Mouse (Mus musculus) myocyte (in vitro differentiated cells): Measurements from ENCODE around the gene Gm28557. TPM values are rescaled to one million over a fixed set of nuclear protein-coding genes. Genes with fewer than 3 reads are reported as not detected.

Experiments
- H3K27me3 ChIP-seq: one replicate; pipeline ENCODE4 v1.6.1; 2011; ENCODE audit not compliant: control insufficient read depth, insufficient read depth, insufficient read length
- H3K36me3 ChIP-seq: one replicate; pipeline ENCODE4 v1.6.1; 2011; ENCODE audit not compliant: control insufficient read depth, insufficient read depth
- H3K4me2 ChIP-seq: one replicate; pipeline ENCODE4 v1.6.1; 2011; ENCODE audit warnings: low read depth, control low read depth
- H3K4me3 ChIP-seq: one replicate; pipeline ENCODE4 v1.5.1; 2011; ENCODE audit warnings: mild to moderate bottlenecking, control low read depth, moderate library complexity
- H3K79me2 ChIP-seq: one replicate; pipeline ENCODE4 v1.6.1; 2011; ENCODE audit not compliant: control insufficient read depth, insufficient read depth
- H3ac ChIP-seq: one replicate; pipeline ENCODE4 v1.6.1; 2011; ENCODE audit not compliant: control insufficient read depth, insufficient read length
- CEBPB ChIP-seq: IDR thresholded peaks from 2 replicates; pipeline ENCODE4 v1.6.1; 2011; ENCODE audit warnings: mild to moderate bottlenecking, moderate library complexity; ENCODE audit not compliant: poor library complexity, insufficient read depth, severe bottlenecking
- E2F4 ChIP-seq: IDR thresholded peaks from one replicate; pipeline ENCODE4 v1.6.1; 2011; ENCODE audit warnings: mild to moderate bottlenecking, control low read depth, moderate library complexity; ENCODE audit not compliant: insufficient read depth
- MAX ChIP-seq: IDR thresholded peaks from one replicate; pipeline ENCODE4 v1.6.1; 2011; ENCODE audit warnings: low read depth, mild to moderate bottlenecking, control low read depth
- MYOD1 ChIP-seq, 3 experiments: IDR thresholded peaks; one replicate each; pipeline ENCODE4 v1.6.1; 2011; ENCODE audit warnings: control low read depth in 2 of 3, low read depth in 2 of 3, mild to moderate bottlenecking in 2 of 3, moderate library complexity in 1 of 3; ENCODE audit not compliant: insufficient read length in 2 of 3, control insufficient read depth in 1 of 3
- MYOG ChIP-seq, 3 experiments: IDR thresholded peaks; one replicate each; pipeline ENCODE4 v1.6.1; 2011; ENCODE audit warnings: control low read depth in 2 of 3, low read depth in 2 of 3, mild to moderate bottlenecking in 2 of 3; ENCODE audit not compliant: insufficient read length in 2 of 3, control insufficient read depth in 1 of 3, insufficient read depth in 1 of 3
- POLR2A ChIP-seq: IDR thresholded peaks from one replicate; pipeline ENCODE4 v1.6.1; 2011; ENCODE audit warnings: low read depth, mild to moderate bottlenecking, control low read depth, moderate library complexity; ENCODE audit not compliant: insufficient read length
- POLR2AphosphoS2 ChIP-seq: IDR thresholded peaks from one replicate; pipeline ENCODE4 v1.6.1; 2011; ENCODE audit warnings: low read depth, control low read depth; ENCODE audit not compliant: insufficient read length
- REST ChIP-seq: IDR thresholded peaks from one replicate; pipeline ENCODE4 v1.6.1; 2011; ENCODE audit warnings: mild to moderate bottlenecking, control low read depth, moderate library complexity; ENCODE audit not compliant: insufficient read depth, insufficient read length
- SRF ChIP-seq: IDR thresholded peaks from one replicate; pipeline ENCODE4 v1.6.1; 2011; ENCODE audit warnings: low read depth; ENCODE audit not compliant: control insufficient read depth, insufficient read length
- TCF12 ChIP-seq: IDR thresholded peaks from one replicate; pipeline ENCODE4 v1.6.1; 2011; ENCODE audit warnings: mild to moderate bottlenecking, control low read depth; ENCODE audit not compliant: poor library complexity, insufficient read depth, severe bottlenecking
- TCF3 ChIP-seq: IDR thresholded peaks from one replicate; pipeline ENCODE4 v1.6.1; 2011; ENCODE audit warnings: low read depth, control low read depth; ENCODE audit not compliant: insufficient read length
- USF1 ChIP-seq: IDR thresholded peaks from one replicate; pipeline ENCODE4 v1.6.1; 2011; ENCODE audit warnings: low read depth, mild to moderate bottlenecking, control low read depth, moderate library complexity
- polyA plus RNA-seq: library from polyadenylated mRNA; unstranded; fragments of >200 nt; fragmentation: generic; extraction: Trizol; gene quantifications from one replicate; pipeline ENCODE4 v1.2.1, GENCODE M21; 2012; ENCODE audit warnings: missing spikeins

Gene Gm28557
- polyA plus RNA-seq, 1 experiment: 0.94 TPM

GRCm38 (mm10) chr13:67113287-67113686 is 4.9 kb upstream of the Gm28557 start:
- Histone ChIP-seq H3K4me3 (no peak overlapping the region), H3K27me3 (no peaks in the 10 kb centered on the region), H3ac (no peak overlapping the region), H3K36me3 (no peaks in the 10 kb centered on the region), H3K4me2 (peak overlapping the region; percentile 26), H3K79me2 (no peaks in the 10 kb centered on the region)
- no peak for TF ChIP-seq TCF12

- Histone ChIP-seq H3K27me3 (no peaks in the 10 kb centered on the region), H3K4me3 (no peak overlapping the region), H3ac (no peak overlapping the region), H3K4me2 (no peak overlapping the region), H3K79me2 (no peaks in the 10 kb centered on the region), H3K36me3 (no peaks in the 10 kb centered on the region)
- no peak for TF ChIP-seq REST
- no peak for TF ChIP-seq TCF12
- no peak for TF ChIP-seq TCF3
- TF ChIP-seq E2F4: no peak
- no peak for TF ChIP-seq MAX
- TF ChIP-seq CEBPB: no peak
- TF ChIP-seq SRF: no peak
- no peak for TF ChIP-seq MYOD1 (IDR thresholded peaks at IDR 0.05; ENCODE audit: control insufficient read depth in 1 of 3, insufficient read length in 2 of 3, low read depth in 2 of 3)
- TF ChIP-seq USF1: no peak
- TF ChIP-seq POLR2A: no peak
- TF ChIP-seq POLR2AphosphoS2: no peak
- no peak for TF ChIP-seq MYOG (IDR thresholded peaks at IDR 0.05; ENCODE audit: control insufficient read depth in 1 of 3, insufficient read depth in 1 of 3, insufficient read length in 2 of 3, low read depth in 2 of 3)
These were observed 3.7 kb upstream of the Gm28557 start for GRCm38 (mm10) chr13:67112096-67112495.

GRCm38 (mm10) chr13:67108821-67109206 is 410 bp upstream of the Gm28557 start:
- no peaks in the 10 kb centered on the region for H3K27me3 ChIP-seq
- peak overlapping the region; percentile 42 for H3ac ChIP-seq
- H3K4me3 ChIP-seq: peak overlapping the region; percentile 48
- H3K79me2 ChIP-seq: no peaks in the 10 kb centered on the region
- no peaks in the 10 kb centered on the region for H3K36me3 ChIP-seq
- H3K4me2 ChIP-seq: peak overlapping the region; percentile 74
- TF ChIP-seq MYOD1 (IDR thresholded peaks at IDR 0.05; ENCODE audit: control insufficient read depth in 1 of 3, insufficient read length in 2 of 3, low read depth in 2 of 3): no peak
- TF ChIP-seq CEBPB: no peak
- no peak for TF ChIP-seq TCF3
- no peak for TF ChIP-seq POLR2AphosphoS2
- TF ChIP-seq TCF12: no peak
- TF ChIP-seq MYOG (IDR thresholded peaks at IDR 0.05; ENCODE audit: control insufficient read depth in 1 of 3, insufficient read depth in 1 of 3, insufficient read length in 2 of 3, low read depth in 2 of 3): no peak
- TF ChIP-seq SRF: no peak
- no peak for TF ChIP-seq MAX
- no peak for TF ChIP-seq E2F4
- TF ChIP-seq USF1: no peak
- TF ChIP-seq POLR2A: no peak
- TF ChIP-seq REST: no peak

GRCm38 (mm10) chr13:67107681-67108080 is 723 bp downstream of the Gm28557 start:
- no peak for TF ChIP-seq REST
- no peak for TF ChIP-seq CEBPB
- TF ChIP-seq E2F4: no peak
- no peak for TF ChIP-seq TCF3
- no peak for TF ChIP-seq POLR2AphosphoS2
- no peak for TF ChIP-seq SRF
- Histone ChIP-seq H3K4me2 (peak overlapping the region; percentile 78), H3K79me2 (no peaks in the 10 kb centered on the region), H3K27me3 (no peaks in the 10 kb centered on the region), H3K36me3 (no peaks in the 10 kb centered on the region), H3ac (peak overlapping the region; percentile 42), H3K4me3 (peak overlapping the region; percentile 48)

- no peak within 1 kb of the TSS for H3K4me3 ChIP-seq
- TF ChIP-seq REST (no peak), POLR2A (no peak), MYOG (IDR thresholded peaks at IDR 0.05; ENCODE audit: control insufficient read depth in 1 of 3, insufficient read depth in 1 of 3, insufficient read length in 2 of 3, low read depth in 2 of 3) (no peak), MYOD1 (IDR thresholded peaks at IDR 0.05; ENCODE audit: control insufficient read depth in 1 of 3, insufficient read length in 2 of 3, low read depth in 2 of 3) (no peak), MAX (no peak), POLR2AphosphoS2 (no peak), USF1 (no peak), SRF (no peak), E2F4 (no peak), TCF12 (no peak), TCF3 (no peak), CEBPB (no peak)
- no peaks in the 10 kb centered on the region for H3K27me3 ChIP-seq
- no peak within 1 kb of the TSS for H3ac ChIP-seq
- H3K4me2 ChIP-seq: no peak within 1 kb of the TSS
- H3K79me2 ChIP-seq: no peaks in the 10 kb centered on the region
- H3K36me3 ChIP-seq: peaks cover 3% of the 10 kb centered on the region
These were observed 10.5 kb downstream of the Gm28557 start, which contains the start of gene Zfp708 for GRCm38 (mm10) chr13:67097876-67098275. TSS of gene Zfp708 (minus strand) at chr13:67097976.
